Mouse (Mus musculus): ENCODE data around the gene Kif2c.

Gene Kif2c

DNA sequence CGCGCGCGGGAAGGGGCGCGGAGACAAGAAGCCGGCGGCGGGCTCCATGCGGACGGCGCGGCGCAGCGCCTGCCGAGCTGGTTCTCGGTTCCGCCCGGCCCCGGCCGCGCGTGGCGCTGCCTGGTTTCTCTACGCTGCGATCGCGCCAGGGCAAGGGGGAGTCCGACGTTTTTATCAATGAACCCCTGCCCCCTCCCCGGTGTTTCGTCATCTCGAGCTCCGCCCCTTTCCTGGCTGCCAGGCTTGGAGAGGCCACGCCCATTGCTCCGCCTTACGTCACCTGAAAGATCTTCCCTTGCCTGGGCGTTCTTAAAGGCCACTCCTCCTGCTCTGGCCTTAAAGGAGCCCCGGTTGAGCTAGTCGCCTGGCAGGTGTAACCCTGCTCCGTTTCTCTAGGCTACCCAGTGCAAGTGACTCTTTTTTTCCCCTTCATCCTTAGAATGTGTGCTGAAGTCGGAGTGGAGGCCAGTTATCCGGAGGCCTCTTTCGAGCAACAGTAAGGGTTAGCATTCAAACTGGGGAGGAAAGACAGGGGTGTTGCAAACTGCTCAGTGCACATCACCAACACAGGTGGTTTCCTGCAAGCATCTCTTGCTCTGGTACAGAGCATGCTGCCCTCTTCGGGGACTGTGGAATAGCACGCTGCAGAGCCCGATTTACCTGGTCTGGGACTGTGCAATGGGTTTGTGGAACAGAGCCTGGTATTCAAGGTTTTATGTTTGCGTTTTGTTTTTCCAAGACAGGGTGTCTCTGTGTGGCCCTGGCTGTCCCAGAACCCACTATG is 48.4 kb downstream of the Kif2c start, which contains the start of gene Plk3:
TSS of gene Plk3 (minus strand) at position 147 of the 784 bp plus-strand sequence.
- peak; percentile 98 to 99 for DNase-seq

DNA sequence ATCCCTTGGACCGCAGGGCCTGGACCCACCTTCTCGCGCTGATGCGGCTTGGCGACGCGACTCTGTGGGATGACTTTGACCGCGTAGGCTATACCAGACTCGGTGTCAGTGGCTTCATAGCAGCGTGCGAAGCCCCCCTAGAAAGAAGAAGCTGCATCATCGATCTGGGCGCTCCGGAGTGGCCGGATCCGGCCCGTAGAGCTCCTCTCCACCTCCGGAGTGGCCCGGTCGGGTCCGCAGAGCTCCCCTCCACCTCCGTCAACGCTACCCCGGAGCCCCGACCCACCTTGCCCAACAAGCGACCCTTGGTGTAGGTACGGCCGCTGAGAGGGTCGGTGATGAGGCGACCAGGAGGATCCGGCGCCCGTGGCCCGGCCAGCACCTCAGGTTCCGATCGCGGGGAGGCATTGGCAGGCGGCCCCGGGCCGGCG is 49.1 kb downstream of the Kif2c start:
- DNase-seq = no peak

DNA sequence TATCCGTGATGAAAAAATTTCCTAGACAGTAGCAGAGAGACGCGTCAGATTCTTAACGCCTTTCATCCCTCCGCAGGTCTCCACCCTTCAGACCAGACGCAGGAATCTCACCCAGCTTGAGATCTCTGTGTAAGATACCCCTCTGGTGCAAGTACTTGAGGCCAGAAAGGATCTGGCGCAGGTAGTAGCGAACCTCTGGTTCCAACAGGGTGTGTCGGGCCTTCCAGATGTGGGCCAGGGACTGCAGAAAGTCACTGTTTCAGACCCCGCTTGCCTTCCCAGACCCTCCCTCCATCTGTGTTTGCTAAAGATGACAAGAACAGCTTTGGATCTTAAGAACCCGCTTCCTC is 49.7 kb downstream of the Kif2c start:
- no peak for DNase-seq

DNA sequence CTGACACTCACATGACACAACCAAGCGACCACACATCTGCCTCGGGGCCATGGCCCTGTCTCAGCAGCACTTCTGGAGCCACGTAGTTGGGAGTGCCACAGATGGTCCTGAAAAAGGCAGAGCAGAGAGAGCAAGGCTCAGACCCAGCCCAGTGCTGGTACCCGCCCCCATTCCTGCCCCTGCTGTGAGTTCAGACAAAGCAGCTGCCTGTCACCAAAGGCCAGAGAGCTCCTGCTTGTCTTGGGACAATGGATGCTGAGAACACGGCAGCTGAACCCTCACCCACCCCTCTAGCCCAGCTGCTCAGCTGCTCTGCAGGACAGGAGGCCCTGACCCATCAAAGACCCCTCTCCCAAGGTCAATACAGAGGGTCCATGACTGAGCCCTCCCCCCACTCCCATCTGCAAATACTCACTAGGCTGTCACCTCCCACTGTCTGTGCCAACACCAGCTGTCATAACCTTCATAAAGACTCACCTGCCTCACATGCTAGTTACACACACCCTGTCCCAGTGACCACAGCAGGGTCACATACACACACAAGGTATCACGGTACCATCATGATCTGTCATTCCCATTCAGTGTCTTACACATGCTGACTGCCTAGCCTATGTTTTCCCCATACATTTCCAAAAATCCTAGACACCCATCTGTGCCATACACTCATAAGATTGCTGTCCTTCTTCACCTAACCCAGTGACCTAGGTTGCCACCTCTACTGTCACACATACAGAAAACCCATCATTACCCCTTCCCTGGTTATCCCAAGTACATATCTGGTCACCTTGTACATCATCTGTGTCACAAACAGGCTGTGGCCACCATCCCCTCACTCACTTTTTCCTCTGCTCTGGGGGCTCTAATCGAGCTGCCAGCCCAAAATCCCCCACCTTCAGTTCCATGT is 50.3 kb downstream of the Kif2c start:
- no peak for DNase-seq

DNA sequence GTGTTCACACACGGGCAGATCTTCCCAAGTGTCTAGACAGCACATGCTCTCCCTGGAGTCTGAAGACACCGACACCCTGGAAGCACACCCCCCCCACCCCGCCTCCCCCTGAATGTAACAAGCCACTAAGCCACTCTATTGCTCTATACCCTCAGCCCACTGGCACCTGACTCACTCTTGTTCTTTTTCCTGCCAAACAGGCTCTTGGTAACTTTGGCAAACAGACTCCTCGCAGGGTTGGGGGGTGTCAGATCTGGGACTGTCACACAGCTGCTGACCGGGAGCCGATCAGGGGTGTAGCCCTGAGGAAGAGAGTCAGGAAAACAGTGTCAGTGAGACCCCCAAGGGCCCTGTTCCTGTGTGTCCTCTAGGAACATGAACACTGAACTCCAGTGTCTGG is 51.2 kb downstream of the Kif2c start:
- DNase-seq = no peak

DNA sequence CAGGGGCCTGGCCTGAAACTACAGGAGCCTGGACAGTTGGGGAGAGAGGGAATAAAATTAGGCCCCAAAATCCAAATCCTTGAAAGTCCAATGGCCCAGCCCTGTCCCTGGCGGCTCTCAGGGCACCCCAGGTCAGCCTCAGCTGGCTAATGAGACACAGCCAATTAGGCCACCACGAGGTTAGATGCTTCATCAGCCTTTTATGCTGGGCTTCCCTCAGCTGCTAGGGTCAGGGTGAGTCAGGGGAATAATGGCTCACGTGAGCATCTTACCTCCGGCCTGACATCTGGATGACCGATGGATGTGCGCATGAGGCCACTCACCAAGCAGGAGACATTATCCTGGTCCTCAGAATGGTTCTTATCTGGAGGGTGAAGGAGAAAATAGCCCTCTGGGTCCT is 51.6 kb downstream of the Kif2c start:
- DNase-seq = no peak

DNA sequence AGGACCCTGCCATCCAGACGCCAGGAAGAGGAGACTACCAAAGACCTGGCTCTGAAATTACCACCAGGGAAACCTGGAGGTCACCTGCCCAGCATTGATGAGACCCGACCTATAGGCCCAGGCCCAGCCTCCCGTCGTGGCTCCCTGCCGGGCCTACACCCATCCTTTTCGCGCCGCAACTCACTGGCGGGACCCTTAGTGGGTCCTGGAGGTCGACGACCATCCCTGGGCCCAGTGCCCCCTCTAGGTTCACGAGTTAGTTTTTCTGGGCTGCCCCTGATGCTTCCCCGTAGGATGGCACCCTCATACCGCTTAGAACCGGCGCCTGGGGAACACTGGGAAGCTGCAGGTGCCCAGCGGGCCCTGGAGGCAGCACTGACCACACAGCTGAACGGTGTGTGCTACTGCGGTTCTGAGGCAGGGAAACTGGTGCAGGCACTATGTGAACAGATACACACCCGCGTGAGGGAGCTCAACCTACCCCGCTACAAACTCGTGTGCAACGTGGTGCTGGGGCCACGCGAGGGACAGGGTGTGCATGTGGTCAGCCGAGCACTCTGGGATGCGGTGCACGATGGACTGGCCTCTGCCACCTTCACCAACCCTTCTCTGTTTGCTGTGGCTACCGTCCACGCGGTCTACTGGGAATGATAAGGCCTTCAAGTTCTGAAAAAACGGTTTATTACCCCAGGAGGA is 54.3 kb downstream of the Kif2c start:
- DNase-seq = no peak

DNA sequence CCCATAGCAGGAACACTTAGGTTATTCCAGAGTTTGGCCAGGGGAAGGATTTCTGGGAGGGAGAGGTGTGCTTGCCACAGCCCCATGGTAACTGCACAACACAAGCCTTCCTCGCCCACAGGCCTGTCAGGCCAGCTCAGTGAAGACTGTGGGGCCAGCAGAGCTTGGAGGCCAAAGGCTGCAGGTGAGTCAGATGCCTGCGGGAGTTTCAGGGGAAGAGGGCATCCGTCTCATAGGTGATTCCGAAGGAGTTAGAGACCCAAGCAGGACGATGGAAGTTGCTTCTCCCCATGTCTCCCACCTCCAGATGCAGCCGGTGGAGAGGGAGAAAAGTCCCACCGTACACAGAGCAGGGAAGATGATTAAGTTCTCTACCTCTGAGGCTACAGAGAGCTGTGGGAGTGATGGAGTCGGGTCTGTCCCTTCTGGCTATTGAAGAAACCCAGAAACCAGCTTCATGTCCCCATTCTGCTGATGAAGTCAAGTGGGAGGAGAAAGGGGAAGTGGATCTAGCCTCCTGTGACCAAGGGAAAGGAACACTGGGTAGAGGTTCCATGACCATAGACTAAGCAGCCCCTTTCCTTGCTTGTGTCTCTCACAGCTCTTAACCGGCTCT is 55.7 kb downstream of the Kif2c start, which contains the start of gene Tctex1d4:
TSS of gene Tctex1d4 (plus strand) at position 120 of the 616 bp plus-strand sequence.
- no peak for DNase-seq

DNA sequence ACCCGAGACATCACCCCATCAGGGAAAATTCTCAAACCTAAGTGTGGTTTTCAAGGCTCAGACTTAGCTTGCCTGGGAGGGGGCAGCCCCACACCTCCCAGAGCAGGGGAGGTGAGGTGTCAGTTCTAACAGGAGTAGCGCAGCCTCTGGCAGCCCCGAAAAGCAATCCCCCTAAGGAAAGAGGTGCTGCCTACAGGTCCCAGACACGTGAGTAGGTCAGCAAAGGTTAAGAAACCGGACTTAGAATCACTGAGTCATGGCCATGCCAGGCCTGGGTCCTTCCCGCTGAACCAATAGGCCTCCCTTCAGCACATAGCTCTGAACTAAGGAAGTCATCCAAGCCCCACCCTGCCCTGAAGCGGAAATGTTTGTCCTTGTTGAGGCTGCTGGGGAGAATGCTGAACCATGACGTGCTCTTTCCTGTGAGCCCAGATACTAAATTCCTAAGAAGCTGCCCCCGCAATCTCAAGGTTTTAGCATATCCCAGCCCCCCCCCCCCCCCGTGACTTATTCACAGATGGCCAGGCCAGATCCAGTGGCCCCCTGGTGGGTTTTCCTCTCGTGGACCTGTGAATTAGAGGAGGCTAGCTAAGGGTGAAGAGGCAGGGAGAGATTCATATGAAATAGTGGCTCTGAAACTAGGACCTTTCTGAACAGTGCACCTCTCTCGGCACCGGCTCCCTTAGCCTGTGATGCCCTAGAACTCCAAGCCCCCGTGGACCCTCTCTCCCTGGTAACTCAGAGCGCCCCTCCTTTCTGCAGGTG is 56.3 kb downstream of the Kif2c start:
- DNase-seq = peak; percentile 58 to 63

DNA sequence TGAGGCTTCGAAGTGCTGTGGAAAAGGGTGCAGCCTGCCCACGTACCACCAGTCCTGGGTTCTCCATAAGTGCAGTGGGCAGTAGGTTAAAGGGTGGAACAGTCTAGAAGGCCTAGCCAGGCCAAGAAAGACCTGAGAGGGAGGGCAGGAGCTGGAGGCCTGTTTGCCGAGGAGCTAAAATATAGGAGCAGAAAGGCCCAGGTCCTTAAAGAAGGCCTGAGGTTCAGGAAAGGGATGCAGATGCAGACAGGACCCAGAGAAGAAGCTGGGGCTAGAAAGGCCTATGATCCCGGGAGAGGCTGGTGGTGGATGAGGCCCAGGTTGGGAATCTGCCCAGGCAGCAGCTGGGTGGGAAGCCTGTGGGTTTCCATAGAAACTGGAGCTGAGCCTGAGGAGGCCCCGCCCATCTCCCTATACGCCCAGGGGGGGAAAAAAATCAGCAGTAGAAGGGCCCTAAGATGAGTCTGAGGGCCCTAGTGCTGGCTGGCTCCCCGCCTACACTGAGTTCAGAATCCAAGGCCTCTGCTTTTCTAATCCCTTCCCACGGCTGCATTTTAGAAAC is 57.0 kb downstream of the Kif2c start, which contains the start of gene Btbd19:
TSS of gene Btbd19 (minus strand) at position 378 of the 562 bp plus-strand sequence.
- DNase-seq = peak in 1 of 2 experiments; percentile 37

DNA sequence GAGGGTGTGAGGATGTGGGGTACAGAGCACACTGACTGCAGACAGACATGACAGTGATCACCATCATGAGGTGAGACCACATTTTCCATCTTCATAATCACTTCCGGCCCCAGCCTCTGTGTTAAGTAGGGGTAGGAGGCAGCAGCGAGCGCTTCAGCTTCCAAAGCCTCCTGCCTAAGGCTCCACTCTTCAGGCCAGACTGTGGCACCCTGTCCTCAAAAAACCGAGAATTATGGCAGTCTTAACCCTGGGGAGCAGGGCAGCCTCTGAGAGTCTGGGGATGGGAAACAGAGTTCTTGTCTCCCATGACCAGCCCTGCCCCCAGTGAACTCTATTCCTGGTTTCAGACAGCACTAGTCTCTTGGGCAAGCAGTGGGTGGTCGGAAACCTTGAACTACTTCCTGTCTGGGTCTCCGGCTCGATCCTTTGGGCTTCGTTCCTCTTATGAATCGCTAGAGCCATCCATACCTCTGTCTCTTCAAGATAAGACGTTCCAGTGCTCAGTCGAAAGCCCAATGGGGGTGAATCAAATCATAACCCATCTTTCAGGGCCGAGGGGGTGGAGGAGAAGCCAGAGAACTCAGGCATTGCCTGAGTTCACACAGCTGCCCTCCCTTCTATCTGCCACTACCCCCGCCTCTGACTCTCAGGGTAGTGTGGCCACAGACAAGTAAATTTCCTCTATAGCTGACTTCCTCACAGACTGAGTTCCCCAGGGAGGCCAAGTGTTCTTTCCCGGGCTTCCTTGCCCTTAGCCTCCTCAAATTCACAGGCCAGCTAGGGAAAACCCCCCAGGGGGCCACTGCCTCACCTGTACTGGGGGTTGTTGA is 57.7 kb downstream of the Kif2c start:
- peak; percentile 63 to 64 for DNase-seq

DNA sequence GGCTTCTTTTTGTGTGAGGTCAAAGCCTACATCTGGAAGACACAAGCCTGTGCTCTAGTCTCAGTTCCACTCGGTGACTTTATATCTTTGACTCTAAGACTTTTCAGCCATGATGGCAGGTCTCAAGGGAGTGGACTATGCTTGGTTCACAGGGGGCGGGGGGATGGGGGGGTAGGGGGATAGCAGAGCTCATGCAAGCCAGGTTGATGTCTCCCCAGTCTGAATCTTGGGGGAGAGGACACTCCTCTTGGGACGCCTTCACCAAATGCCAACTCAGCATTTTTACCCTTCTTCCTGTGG is 58.3 kb downstream of the Kif2c start:
- no peak for DNase-seq

DNA sequence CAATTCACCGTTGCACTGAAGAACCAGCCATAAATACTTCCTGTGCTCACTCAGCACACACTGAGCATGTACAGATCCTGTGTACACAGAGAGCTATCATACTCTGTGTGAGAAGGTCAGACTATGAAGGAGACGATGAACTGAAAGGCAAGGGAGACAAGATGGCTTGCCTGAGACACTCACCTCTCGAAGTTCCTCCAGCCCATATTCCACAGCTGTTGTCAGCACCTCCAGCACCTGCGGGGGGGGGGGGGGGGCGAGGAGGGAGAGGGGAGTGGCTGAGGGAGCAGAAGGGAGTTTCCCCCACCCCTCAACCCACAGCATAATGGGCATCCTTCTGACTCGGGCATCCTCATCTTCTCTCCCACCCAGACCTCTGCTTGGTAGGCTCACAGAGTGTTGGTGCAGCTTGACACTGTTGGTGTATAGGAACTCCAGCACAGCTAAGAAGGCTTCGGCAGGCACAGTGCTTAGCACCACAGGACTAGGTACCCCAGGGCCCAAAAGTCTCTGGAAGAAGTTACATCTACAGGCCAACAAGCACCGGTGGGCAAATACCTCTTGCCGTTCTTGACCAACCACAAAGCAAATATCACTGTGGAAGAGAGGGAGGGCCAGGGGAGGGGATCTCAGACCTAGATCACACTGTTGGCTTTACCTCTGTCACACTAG is 58.8 kb downstream of the Kif2c start:
- no peak for DNase-seq

DNA sequence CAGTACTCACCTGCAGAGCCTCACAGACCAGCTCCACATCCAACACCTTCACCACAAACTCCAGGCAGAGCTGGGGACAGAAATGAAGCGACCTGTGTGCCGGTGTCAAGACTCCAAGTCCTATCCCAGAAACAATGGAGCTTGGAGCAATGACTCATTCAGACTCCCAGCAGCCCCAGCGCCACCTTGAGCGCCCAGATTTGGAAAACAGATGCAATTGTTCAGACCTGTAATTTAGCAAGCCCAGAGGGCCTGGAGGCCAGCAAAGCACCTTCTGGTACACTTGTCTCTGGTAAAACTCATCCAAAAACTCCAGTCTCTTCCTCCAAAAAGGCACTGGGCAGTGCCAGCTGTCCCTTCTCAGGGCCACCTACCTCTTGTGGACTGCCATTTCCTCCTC is 60.2 kb downstream of the Kif2c start:
- no peak for DNase-seq

DNA sequence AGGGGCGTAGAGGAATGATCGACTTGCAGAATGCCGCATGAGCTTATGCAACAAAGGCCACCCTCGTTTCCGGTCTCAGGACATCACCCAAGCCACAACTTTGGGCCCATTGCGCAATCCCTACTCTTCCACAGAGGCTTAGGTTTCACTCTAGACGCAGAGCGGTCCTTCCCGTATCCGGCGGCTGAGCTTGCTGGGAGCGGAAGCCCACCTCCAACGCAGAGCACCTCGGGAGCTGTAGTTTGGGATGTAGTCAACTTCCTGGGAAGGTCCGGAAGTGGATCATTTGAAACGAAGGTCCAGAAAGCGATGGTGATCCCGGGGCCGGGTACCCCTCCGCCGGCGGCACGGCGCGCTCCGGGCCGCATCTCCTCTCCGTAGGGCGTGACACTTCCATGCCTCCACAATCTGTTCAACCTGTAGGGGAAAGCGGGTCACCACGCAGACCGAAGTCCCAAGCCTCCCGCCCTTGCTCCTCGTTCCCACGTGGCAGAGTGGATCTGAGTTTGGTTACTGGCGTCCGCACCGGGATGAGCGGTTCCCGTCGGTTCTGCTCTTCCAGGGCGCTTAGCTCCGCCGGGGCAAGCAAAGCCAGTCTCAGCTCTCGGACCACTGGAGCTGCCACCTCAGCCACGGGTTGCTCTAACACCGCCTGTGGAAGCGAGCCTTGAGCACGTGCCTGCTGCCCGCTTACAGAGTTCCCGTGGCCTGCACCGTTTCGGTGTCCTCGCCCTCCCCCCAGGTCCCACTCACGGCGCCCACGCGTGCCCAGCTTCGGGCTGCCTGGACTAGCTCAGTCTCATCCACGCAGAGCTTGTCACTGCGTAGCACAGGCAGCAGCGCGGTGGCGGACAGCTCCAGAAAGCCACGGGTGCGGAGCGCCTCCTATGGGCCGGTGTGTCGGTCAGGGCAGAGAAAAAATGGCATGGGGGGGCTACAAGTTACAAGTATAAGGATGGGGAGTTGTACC is 61.7 kb downstream of the Kif2c start:
- peak; percentile 80 to 90 for DNase-seq

DNA sequence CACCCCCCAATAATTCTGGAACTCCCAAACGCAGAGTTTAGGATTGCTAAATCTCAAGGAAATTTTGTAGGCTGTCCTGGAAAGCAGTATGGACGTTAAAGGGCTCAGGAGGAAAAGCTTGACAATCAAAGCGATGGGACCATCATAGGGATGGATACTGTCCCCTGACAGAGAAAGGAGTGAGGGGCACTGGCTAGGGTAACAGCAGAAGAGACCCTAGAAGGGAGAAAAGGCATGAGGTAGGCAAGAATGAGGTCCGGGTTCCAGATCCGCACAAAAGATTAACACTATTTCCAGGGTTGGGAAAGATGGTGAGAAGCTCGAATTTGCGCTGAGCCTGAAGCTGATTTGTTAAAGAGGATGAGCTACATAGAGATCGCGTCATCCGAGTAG is 62.4 kb downstream of the Kif2c start:
- DNase-seq = no peak

DNA sequence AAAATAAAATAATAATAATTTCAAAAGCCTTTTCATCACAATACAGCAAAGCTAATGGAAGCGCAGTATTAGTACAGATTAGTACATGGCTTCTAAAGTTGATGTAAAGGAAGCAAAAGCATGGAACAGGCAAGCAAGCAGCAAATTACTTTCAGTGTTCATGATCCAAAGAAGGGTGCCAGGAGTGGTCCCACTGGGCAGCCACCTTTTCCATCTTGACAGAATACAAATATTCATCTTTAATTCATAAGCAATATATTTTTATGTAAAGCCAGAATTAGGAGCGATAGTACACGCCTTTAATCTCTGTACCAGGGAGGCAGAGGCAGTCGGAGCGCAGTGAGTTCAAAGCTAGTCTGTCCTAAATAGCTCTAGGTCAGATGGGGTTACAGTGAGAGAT is 62.8 kb downstream of the Kif2c start:
- DNase-seq = no peak

DNA sequence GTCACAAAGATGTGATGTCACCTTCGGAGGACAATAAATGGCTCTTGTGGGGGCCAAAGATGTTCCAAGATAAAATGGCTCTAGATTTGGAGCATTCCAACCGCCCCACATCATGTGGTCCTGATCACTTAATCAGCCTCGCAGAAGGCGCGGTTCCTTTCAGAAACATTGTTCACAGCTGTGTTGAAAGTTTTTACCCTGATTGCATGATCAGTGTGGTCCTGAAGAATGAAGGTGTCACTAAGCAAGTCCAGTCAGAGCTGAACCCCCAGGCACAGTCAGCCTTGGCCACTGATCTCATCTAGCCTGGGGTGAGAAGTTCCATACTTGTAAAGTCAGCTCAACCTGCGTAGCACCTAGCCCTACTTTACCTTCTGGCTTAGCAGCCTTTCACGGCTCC is 64.5 kb downstream of the Kif2c start:
- no peak for DNase-seq

DNA sequence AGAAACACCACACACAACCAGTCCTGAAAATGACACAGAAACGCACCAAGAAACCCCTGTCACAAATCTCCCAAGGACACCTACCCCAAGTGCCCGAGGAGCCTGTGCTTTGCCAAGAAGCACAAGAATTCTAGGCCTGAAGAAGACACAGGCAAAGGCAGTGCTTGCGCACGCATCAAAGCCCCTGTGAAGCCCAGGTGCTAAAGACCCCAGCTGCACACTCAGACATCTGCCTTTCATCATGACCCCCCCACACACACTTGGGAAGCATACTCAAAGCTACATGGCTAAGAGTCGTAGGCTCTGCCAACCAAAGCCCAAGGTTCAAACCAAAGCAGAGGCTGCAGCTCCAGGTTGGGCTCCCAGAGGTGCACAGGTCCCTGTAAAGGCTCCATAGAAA is 66.8 kb downstream of the Kif2c start:
- no peak for DNase-seq

Data from spleen, adult 18-20 months (tissue).